Mouse (Mus musculus) C2C12 (cell line): ENCODE measurements at regions not wholly inside any gene's neighbourhood (a gene's known extent, or its start where the extent isn't known, plus 50 kb on each side); places are given as distances from the start of the nearest gene placed in this dataset.

ENCODE experiments used
- H3K27me3 ChIP-seq: one replicate; pipeline ENCODE4 v1.6.1; 2011; ENCODE audit not compliant: control insufficient read depth, insufficient read depth, insufficient read length
- H3K36me3 ChIP-seq: one replicate; pipeline ENCODE4 v1.6.1; 2011; ENCODE audit not compliant: control insufficient read depth, insufficient read depth
- H3K4me3 ChIP-seq: one replicate; pipeline ENCODE4 v1.5.1; 2011; ENCODE audit warnings: mild to moderate bottlenecking, control low read depth; ENCODE audit not compliant: poor library complexity, insufficient read depth, severe bottlenecking
- H3K79me2 ChIP-seq: one replicate; pipeline ENCODE4 v1.6.1; 2011; ENCODE audit not compliant: control insufficient read depth, insufficient read depth
- H3K79me3 ChIP-seq: one replicate; pipeline ENCODE4 v1.6.1; 2011; ENCODE audit warnings: low read depth, control low read depth
- H3ac ChIP-seq: one replicate; pipeline ENCODE3; 2011; ENCODE audit warnings: low read depth; ENCODE audit not compliant: control insufficient read depth, insufficient read length
- CEBPB ChIP-seq: IDR thresholded peaks from one replicate; pipeline ENCODE4 v1.6.1; 2011; ENCODE audit warnings: low read depth, mild to moderate bottlenecking, control low read depth, moderate library complexity
- CTCF ChIP-seq: IDR thresholded peaks from one replicate; pipeline ENCODE4 v1.5.1; 2011; ENCODE audit not compliant: control insufficient read depth, insufficient read depth, insufficient read length
- FOSL1 ChIP-seq: IDR thresholded peaks from one replicate; pipeline ENCODE4 v1.8.0; 2011; ENCODE audit warnings: mild to moderate bottlenecking, low read length; ENCODE audit not compliant: poor library complexity, insufficient read depth, severe bottlenecking
- MAX ChIP-seq: IDR thresholded peaks from one replicate; pipeline ENCODE4 v1.6.1; 2011; ENCODE audit warnings: mild to moderate bottlenecking, control low read depth
- MYOD1 ChIP-seq: IDR thresholded peaks from one replicate; pipeline ENCODE4 v1.6.1; 2011; ENCODE audit warnings: low read depth; ENCODE audit not compliant: control insufficient read depth, insufficient read length
- MYOG ChIP-seq: IDR thresholded peaks from one replicate; pipeline ENCODE4 v1.6.1; 2011; ENCODE audit not compliant: control insufficient read depth, insufficient read length; ENCODE audit errors: extremely low read depth
- USF1 ChIP-seq: IDR thresholded peaks from one replicate; pipeline ENCODE4 v1.6.1; 2011; ENCODE audit warnings: low read depth, mild to moderate bottlenecking, control low read depth, moderate library complexity

DNA sequence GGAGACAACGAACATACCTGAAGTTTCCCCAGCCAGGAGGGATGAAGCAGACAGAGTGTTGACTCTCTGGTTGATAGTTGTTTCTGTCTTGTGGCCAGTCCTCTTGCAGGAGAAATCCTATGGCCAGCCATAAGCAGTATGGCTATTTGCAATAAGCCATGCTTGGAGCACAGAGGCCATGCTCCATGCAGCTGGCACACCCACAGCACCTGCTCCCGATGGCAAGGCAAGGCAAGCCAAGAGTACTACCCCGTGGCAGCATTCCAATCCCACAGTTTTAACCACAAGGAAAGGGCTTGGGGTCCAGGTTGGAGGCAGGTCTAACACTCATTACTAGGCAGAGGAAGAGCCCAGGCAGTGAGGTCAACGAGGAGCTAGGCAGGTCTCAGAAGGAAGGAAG lies 181.5 kb downstream of the Bcor start:
- H3K36me3 ChIP-seq = no peaks in the 10 kb centered on the region
- no peak overlapping the region for H3ac ChIP-seq
- H3K79me2 ChIP-seq = no peaks in the 10 kb centered on the region
- H3K27me3 ChIP-seq = no peaks in the 10 kb centered on the region
- H3K4me3 ChIP-seq = no peak overlapping the region
- no peak for TF ChIP-seq USF1
- TF ChIP-seq MAX = no peak
- no peak for TF ChIP-seq CEBPB
- TF ChIP-seq MYOD1 = peak; percentile 3
- TF ChIP-seq CTCF = no peak
- H3K79me3 ChIP-seq = no peaks in the 10 kb centered on the region

DNA sequence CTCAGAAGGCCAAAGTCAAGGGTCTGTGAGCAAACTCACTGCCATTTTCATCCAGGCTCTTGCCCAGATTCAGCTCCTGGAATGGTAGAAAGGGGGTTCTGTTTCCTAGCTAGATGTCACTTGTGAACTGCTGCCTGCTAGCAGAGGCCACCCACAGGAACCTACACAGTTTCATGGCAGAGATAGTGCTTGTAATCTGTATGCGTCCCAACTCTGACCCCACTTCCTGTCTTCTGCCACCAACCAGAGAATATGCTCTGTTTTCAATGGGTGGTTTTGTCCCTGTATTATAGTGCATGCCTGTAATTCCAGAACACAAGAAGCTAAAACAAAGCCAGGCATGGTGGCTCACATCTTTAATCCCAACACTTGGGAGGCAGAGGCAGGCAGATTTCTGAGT lies 176.9 kb downstream of the Bcor start:
- Histone ChIP-seq H3K27me3 (no peaks in the 10 kb centered on the region), H3K79me2 (no peaks in the 10 kb centered on the region), H3K4me3 (no peak overlapping the region), H3K36me3 (no peaks in the 10 kb centered on the region), H3K79me3 (no peaks in the 10 kb centered on the region), H3ac (no peak overlapping the region)
- TF ChIP-seq MAX = no peak
- TF ChIP-seq USF1 = no peak
- no peak for TF ChIP-seq CTCF
- no peak for TF ChIP-seq CEBPB
- TF ChIP-seq MYOD1 = no peak
- no peak for TF ChIP-seq FOSL1
- TF ChIP-seq MYOG = no peak
